Comparison of ENCODE assay signal across 9 mouse cellular contexts in genomic region chr4:49522576-49522975, GRCm38 (mm10). TPM values are rescaled to one million over a fixed set of nuclear protein-coding genes. Genes with fewer than 3 reads are reported as not detected.
DNase-seq lines count a peak whose midpoint lies in the region; ATAC-seq lines count a peak whose summit lies in the region.
"Had no signal": no experiment of that assay in that cellular context is flagged by ENCODE, and none has a peak within 500 bp of the region (broad histone marks: within the 10 kb centered on the region; RNA-seq: fewer than 3 reads in every experiment).

No protein-coding gene starts in this region.

- H3K4me3 ChIP-seq in kidney, embryonic 15.5 days (replicated peaks) = peak overlapping the region; percentile 80; the same call in 1 of the 2 replicates
- peak overlapping the region; percentile 55 for H3K4me3 ChIP-seq in neural tube, embryonic 13.5 days

- no peak overlapping the region for H3K27ac ChIP-seq in kidney, embryonic 15.5 days
- no peak overlapping the region for H3K27ac ChIP-seq in neural tube, embryonic 13.5 days (replicated peaks)

- no peaks in the 10 kb centered on the region for H3K27me3 ChIP-seq in kidney, embryonic 15.5 days
- H3K27me3 ChIP-seq in neural tube, embryonic 13.5 days = no peaks in the 10 kb centered on the region

- peaks cover 17% of the 10 kb centered on the region for H3K4me1 ChIP-seq in kidney, embryonic 15.5 days
- H3K4me1 ChIP-seq in neural tube, embryonic 13.5 days (replicated peaks) = peaks cover 37% of the 10 kb centered on the region

- no peak for DNase-seq in kidney, adult 8-10 months
- DNase-seq in cerebellum, adult 8-10 months = peak; percentile 19
- peak; percentile 36 for DNase-seq in gastrocnemius, postnatal 25 days
- peak; percentile 89 for DNase-seq in layer of hippocampus, adult 9-11 months
- DNase-seq in urinary bladder, postnatal 4 days (ENCODE audit: low spot score in 2 of 2) = no peak
- DNase-seq in spleen, adult 18-20 months = no peak

- no peak overlapping the region for H3K4me2 ChIP-seq in kidney, embryonic 15.5 days
- peak overlapping the region; percentile 77 for H3K4me2 ChIP-seq in neural tube, embryonic 13.5 days

- H3K36me3 ChIP-seq in kidney, embryonic 15.5 days = peaks cover 34% of the 10 kb centered on the region
- peaks cover 37% of the 10 kb centered on the region for H3K36me3 ChIP-seq in neural tube, embryonic 13.5 days

- ATAC-seq in kidney, embryonic 15.5 days (replicated peaks; ENCODE audit: low FRiP score) = no peak
- no peak for ATAC-seq in neural tube, embryonic 13.5 days (ENCODE audit: low read depth)

- WGBS in kidney, embryonic 15.5 days = 82% methylated on average over 9 of the region's 9 CpGs
- WGBS in neural tube, embryonic 13.5 days = 81% methylated on average over 9 of the region's 9 CpGs

- no peaks in the 10 kb centered on the region for H3K9me3 ChIP-seq in kidney, embryonic 15.5 days (replicated peaks)
- H3K9me3 ChIP-seq in neural tube, embryonic 13.5 days = no peaks in the 10 kb centered on the region

- H3K9ac ChIP-seq in kidney, embryonic 15.5 days = no peak overlapping the region
- H3K9ac ChIP-seq in neural tube, embryonic 13.5 days = no peak overlapping the region

RNA-seq across cellular contexts. Expression of gene Zfp189, which starts 1.6 kb away (rescaled TPM):
- 10.3 and 10.5 TPM in 2 replicates for polyA plus RNA-seq in kidney, embryonic 15.5 days (2015; fragmentation: Nextera tagmentation; extraction: Ambion mirVana)
- total RNA-seq in gastrocnemius, postnatal 25 days (2021) = 1 to 10 TPM; 2.5 to 3.1 TPM
- polyA plus RNA-seq in neural tube, embryonic 13.5 days (2015; fragmentation: Nextera tagmentation; extraction: Ambion mirVana) = 11.1 and 13.0 TPM in 2 replicates

RNA-seq across cellular contexts. Expression of gene Mrpl50, which starts 1.7 kb away (rescaled TPM):
- polyA plus RNA-seq in kidney, embryonic 15.5 days (2015; fragmentation: Nextera tagmentation; extraction: Ambion mirVana) = 84.8 and 93.1 TPM in 2 replicates
- 10 to 100 TPM; 27.9 to 28.6 TPM for total RNA-seq in gastrocnemius, postnatal 25 days (2021)
- polyA plus RNA-seq in neural tube, embryonic 13.5 days (2015; fragmentation: Nextera tagmentation; extraction: Ambion mirVana) = 83.3 and 84.1 TPM in 2 replicates

RNA-seq across cellular contexts. Expression of gene Baat, which starts 16.2 kb away (rescaled TPM):
- polyA plus RNA-seq in kidney, embryonic 15.5 days (2015; fragmentation: Nextera tagmentation; extraction: Ambion mirVana) = 0.16 TPM in 1 of 2 replicates, not detected in the other
- under 1 TPM in 1 of 2 experiments, not detected in 1; 0.28 TPM for total RNA-seq in gastrocnemius, postnatal 25 days (2021)
- 0.23 TPM in 1 of 2 replicates, not detected in the other for polyA plus RNA-seq in neural tube, embryonic 13.5 days (2015; fragmentation: Nextera tagmentation; extraction: Ambion mirVana)
- total RNA-seq: neutrophil, adult 5-6 weeks had no signal

RNA-seq across cellular contexts. Expression of gene Aldob, which starts 26.8 kb away (rescaled TPM):
- polyA plus RNA-seq in kidney, embryonic 15.5 days (2015; fragmentation: Nextera tagmentation; extraction: Ambion mirVana) = 235 and 237 TPM in 2 replicates
- total RNA-seq in gastrocnemius, postnatal 25 days (2021) = not detected
- 0.46 TPM in 1 of 2 replicates, not detected in the other for polyA plus RNA-seq in neural tube, embryonic 13.5 days (2015; fragmentation: Nextera tagmentation; extraction: Ambion mirVana)
- total RNA-seq: neutrophil, adult 5-6 weeks had no signal

RNA-seq across cellular contexts. Expression of gene Acnat1, which starts 48.9 kb away (rescaled TPM):
- 0.27 and 0.94 TPM in 2 replicates for polyA plus RNA-seq in kidney, embryonic 15.5 days (2015; fragmentation: Nextera tagmentation; extraction: Ambion mirVana)
- total RNA-seq in gastrocnemius, postnatal 25 days (2021) = not detected
- not detected in 2 replicates for polyA plus RNA-seq in neural tube, embryonic 13.5 days (2015; fragmentation: Nextera tagmentation; extraction: Ambion mirVana)
- total RNA-seq: neutrophil, adult 5-6 weeks had no signal

Comparison
In these comparisons a context has a peak if more than half of its experiments do, and no peak if none do; other contexts are left out.
1. DNase-seq: peak in cerebellum, adult 8-10 months (single experiment), gastrocnemius, postnatal 25 days (single experiment) and layer of hippocampus, adult 9-11 months (single experiment); none in kidney, adult 8-10 months (0 of 2), urinary bladder, postnatal 4 days (0 of 2) and spleen, adult 18-20 months (0 of 2).